Mouse (Mus musculus): ENCODE data around the gene Arhgef25. TPM values are rescaled to one million over a fixed set of nuclear protein-coding genes. Genes with fewer than 3 reads are reported as not detected.

The Arhgef25 gene
- polyA plus RNA-seq (2021; fragmentation: Nextera tagmentation), result 20.2 and 22.6 TPM in 2 replicates
- long read RNA-seq, experiment 1, transcript Arhgef25-205 (15 exons, 2,475 nt), result minor isoform, 6 of 67 reads
- long read RNA-seq, experiment 1, transcript Arhgef25-201 (16 exons, 2,218 nt), result major isoform, 12 of 67 reads
- long read RNA-seq, experiment 1, partial matches to known transcripts, result 36 of 67 reads
- long read RNA-seq, experiment 1, other reads (novel, unspliced or antisense), result 10 of 67 reads
- long read RNA-seq, experiment 2, partial matches to known transcripts, result 30 of 35 reads
- long read RNA-seq, experiment 2, other reads (novel, unspliced or antisense), result 0 of 35 reads

DNA sequence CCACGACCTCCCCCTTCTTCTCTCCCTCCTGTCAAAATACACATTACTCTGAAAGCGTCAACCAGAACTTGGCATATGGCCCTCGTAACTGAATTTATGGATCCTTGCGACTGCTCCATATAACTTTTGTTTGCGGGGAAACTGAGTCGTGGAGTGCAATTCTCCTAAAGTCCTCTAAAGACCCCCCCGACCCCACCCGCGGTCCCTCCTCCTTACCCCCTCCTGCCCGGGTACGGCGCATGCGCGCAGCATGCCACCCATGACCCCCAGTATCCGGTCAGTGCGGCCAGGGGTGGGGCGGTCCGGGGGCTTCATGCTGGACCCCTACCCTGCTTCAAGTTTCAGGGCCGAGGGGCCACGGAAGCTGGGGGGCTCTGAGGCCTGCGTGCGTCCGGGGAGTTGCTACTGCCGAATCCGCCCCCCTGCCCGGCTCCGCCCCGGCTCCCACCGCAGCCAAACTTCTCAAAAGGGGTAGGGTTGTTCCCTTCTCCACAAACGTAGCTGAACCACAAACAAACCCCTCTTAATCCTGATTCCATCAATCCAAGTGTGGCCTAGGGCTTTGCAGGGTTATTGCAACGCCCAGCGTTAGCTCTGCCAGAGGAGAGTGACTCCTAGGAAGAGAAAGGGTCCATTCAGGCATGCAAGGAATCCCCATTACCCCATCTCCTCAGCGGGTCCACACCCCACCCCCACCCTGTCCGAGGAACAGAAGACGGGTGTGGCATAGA, at the start of gene Arhgef25:
Gene Arhgef25, minus strand, starts transcription at position 433 of the 731 bp plus-strand sequence.

DNA sequence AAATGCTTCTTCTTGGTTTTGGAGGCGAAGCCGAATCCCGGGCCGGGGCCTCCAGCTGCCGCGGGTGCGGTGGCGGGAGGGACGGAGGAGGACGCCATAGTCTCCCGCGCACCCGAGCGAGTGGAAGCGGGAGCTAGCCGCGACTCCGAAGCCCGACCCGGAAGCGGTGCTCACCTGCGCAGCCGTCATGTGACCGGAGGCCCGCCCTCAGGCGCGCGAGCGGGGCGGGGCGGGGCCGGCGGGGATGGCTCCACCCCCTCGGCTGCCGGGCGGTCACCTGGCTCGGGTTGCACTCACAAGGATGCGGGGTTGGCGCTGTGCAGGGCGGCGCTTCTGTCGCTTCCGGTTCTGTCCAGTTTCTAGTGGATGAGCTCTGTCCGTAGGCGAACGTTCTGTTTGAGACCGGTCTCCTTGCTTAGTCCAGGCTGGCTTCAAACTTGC, 21.6 kb upstream of the Arhgef25 start, which contains the start of gene Pip4k2c:
Gene Pip4k2c, minus strand, starts transcription at position 172 of the 441 bp plus-strand sequence.

DNA sequence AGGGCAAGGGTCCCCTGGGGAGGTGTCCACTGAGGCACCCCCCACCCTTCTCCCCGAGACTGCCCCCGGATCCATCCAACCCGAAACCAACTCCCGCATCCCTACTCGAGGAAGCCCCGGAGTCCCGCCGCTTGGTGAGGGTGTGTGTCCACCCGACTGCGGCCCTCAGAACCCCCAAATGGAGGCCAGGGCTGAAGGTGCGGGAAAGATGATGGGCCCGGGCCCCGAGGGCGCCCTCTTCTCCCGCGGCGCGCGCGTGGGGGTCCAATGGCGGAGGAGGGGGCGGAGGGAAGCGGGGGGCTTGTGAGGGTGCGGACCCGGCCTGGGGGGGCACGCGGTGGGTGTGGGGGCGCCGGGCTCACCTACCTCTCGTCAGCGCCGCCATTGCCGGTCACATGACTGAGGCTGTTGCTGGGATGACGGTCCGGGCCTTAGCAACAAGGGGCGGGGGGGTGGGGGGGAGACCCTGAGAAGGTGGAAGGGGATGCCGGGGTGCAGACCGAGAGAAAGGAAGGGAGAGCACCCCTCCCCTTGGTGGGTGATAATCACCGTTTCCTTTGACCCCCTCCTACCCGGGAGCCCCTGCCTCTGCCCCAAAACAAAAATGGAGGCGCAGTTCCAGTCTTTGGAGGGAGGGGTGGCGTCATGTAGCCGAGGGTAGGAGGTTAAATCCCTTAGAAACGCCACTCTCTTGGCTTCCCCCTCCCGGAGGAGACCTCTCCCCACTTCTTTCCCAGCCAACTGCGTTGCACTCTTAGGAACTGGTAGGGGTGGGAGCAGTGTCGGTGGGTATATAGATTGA, 5.6 kb upstream of the Arhgef25 start, which contains the start of gene Dtx3:
Gene Dtx3, minus strand, starts transcription at position 401 of the 802 bp plus-strand sequence.

DNA sequence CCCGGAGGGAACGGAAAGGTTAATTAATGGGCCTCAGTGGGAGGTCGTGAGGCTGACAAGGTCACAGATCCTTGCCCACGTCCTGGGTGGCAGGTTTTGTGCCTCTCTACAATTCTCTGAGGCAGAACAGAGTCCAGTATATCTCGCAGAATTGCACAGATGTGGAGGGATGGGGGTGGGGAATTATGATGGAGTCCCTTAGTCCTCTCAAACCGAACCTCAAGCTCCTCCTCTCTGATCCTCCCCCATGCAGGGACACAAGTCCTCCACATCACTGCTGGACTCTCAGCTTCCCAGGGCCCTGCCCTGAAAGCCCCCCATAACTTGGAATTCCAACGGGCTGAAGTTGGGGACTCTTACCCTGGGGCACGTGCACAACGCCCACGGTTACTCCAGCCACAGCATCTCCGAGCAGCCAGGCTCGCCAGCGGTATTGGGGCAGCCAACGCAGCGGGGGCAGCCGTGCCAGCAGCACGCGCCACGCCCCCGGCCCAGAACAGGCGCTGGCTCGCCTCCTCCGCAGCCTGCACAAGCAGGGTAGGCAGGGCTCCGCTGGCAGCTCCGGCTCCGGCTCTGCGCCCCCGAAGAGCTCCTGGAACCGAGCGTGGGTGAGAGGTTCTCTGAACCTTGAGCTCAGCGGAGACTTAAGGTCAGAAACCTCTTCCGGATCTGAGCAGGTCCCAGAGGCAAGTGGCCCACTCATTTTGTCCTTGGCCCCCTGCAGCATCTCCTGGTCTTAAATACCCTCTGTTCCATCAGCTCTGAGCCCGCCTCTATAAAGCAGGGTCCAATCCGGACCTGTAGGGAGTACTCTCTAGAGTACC, 9.8 kb downstream of the Arhgef25 start, which contains the start of gene Slc26a10:
Gene Slc26a10, minus strand, starts transcription at position 775 of the 824 bp plus-strand sequence.

DNA sequence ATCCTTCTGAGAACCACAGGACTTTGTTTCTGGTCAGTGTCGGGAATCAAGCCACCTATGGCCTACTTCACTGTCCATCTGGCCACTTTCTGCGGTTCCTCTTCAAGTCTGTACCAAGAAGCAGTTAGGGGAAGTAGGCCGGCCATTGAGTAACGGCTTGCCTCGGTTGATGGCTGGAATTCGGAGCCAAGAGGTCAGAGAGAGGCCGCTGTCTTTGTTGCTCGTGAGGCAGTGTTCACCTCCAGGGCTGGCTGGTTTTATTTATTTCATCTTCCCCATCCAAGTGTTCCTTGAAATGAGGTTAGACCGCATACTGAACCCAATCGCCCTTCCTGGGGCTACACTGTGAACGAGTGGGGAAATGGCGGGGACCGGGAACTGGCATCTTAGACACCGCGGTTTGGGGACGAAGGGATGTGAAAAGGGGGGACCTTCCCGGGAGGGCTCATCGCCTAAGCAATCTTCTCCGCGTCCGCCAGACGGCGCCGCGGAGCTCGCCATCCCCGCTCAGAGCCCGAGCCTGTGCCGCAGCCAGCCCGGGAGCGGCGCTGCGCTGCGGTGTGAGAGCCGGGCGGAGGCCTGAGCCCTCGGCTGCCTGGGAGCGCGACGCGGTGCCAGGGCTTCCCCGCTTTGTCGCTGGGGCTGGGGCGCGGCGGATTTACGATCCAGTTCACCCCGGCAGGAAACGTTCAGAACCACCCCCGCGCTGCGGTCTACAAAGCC, 25.1 kb downstream of the Arhgef25 start, which contains the start of gene B4galnt1:
Gene B4galnt1, plus strand, starts transcription at position 595 of the 723 bp plus-strand sequence.

Other genes starting within 250 kb of the Arhgef25 start
- gene Ctdsp2, start 211.4 kb downstream of the Arhgef25 start, polyA plus RNA-seq (2021; fragmentation: Nextera tagmentation), result 8.6 and 15.8 TPM in 2 replicates
- 0.05 TPM in 1 of 2 replicates, not detected in the other for gene Avil, start 189.4 kb downstream of the Arhgef25 start, polyA plus RNA-seq (2021; fragmentation: Nextera tagmentation)
- 50.5 and 52.0 TPM in 2 replicates for gene Tsfm, start 159.2 kb downstream of the Arhgef25 start, polyA plus RNA-seq (2021; fragmentation: Nextera tagmentation)
- gene Mettl1, start 148.7 kb downstream of the Arhgef25 start, polyA plus RNA-seq (2021; fragmentation: Nextera tagmentation), result 6.7 and 16.5 TPM in 2 replicates
- 0.05 TPM in 1 of 2 replicates, not detected in the other for gene Eef1akmt3, start 148.6 kb downstream of the Arhgef25 start, polyA plus RNA-seq (2021; fragmentation: Nextera tagmentation)
- not detected in 2 replicates for gene Cyp27b1, start 141.8 kb downstream of the Arhgef25 start, polyA plus RNA-seq (2021; fragmentation: Nextera tagmentation)
- gene March9, start 129.9 kb downstream of the Arhgef25 start, polyA plus RNA-seq (2021; fragmentation: Nextera tagmentation), result 1.1 and 1.2 TPM in 2 replicates
- 86.2 and 95.5 TPM in 2 replicates for gene Cdk4, start 126.5 kb downstream of the Arhgef25 start, polyA plus RNA-seq (2021; fragmentation: Nextera tagmentation)
- 50.4 and 61.0 TPM in 2 replicates for gene Tspan31, start 119.8 kb downstream of the Arhgef25 start, polyA plus RNA-seq (2021; fragmentation: Nextera tagmentation)
- 17.8 and 20.2 TPM in 2 replicates for gene Agap2, start 114.8 kb downstream of the Arhgef25 start, polyA plus RNA-seq (2021; fragmentation: Nextera tagmentation)
- gene Os9, start 69.0 kb downstream of the Arhgef25 start, polyA plus RNA-seq (2021; fragmentation: Nextera tagmentation), result 32.8 and 45.7 TPM in 2 replicates
- gene B4galnt1, start 24.9 kb downstream of the Arhgef25 start, polyA plus RNA-seq (2021; fragmentation: Nextera tagmentation), result 76.6 and 91.6 TPM in 2 replicates
- 0.97 and 1.3 TPM in 2 replicates for gene Slc26a10, start 9.4 kb downstream of the Arhgef25 start, polyA plus RNA-seq (2021; fragmentation: Nextera tagmentation)
- 6.7 and 58.5 TPM in 2 replicates for gene Dtx3, start 5.6 kb upstream of the Arhgef25 start, polyA plus RNA-seq (2021; fragmentation: Nextera tagmentation)
- gene Pip4k2c, start 21.5 kb upstream of the Arhgef25 start, polyA plus RNA-seq (2021; fragmentation: Nextera tagmentation), result 77.0 and 83.0 TPM in 2 replicates
- 301 and 323 TPM in 2 replicates for gene Kif5a, start 73.3 kb upstream of the Arhgef25 start, polyA plus RNA-seq (2021; fragmentation: Nextera tagmentation)
- 277 and 299 TPM in 2 replicates for gene Dctn2, start 76.3 kb upstream of the Arhgef25 start, polyA plus RNA-seq (2021; fragmentation: Nextera tagmentation)
- 1.5 and 8.9 TPM in 2 replicates for gene Mbd6, start 98.9 kb upstream of the Arhgef25 start, polyA plus RNA-seq (2021; fragmentation: Nextera tagmentation)
- gene Mars, start 121.7 kb upstream of the Arhgef25 start, polyA plus RNA-seq (2021; fragmentation: Nextera tagmentation), result 47.1 and 54.3 TPM in 2 replicates
- 0.77 and 1.0 TPM in 2 replicates for gene Arhgap9, start 131.9 kb upstream of the Arhgef25 start, polyA plus RNA-seq (2021; fragmentation: Nextera tagmentation)
- gene Gli1, start 151.9 kb upstream of the Arhgef25 start, polyA plus RNA-seq (2021; fragmentation: Nextera tagmentation), result 0.06 and 0.09 TPM in 2 replicates
- 0.09 and 0.10 TPM in 2 replicates for gene Inhbe, start 164.3 kb upstream of the Arhgef25 start, polyA plus RNA-seq (2021; fragmentation: Nextera tagmentation)
- gene Inhbc, start 180.3 kb upstream of the Arhgef25 start, polyA plus RNA-seq (2021; fragmentation: Nextera tagmentation), result not detected in 2 replicates
- gene R3hdm2, start 190.2 kb upstream of the Arhgef25 start, polyA plus RNA-seq (2021; fragmentation: Nextera tagmentation), result 79.5 and 107 TPM in 2 replicates

Measured in left cerebral cortex, adult 6 months (tissue).